Mouse (Mus musculus): ENCODE data around the gene Carmil2.

DNA sequence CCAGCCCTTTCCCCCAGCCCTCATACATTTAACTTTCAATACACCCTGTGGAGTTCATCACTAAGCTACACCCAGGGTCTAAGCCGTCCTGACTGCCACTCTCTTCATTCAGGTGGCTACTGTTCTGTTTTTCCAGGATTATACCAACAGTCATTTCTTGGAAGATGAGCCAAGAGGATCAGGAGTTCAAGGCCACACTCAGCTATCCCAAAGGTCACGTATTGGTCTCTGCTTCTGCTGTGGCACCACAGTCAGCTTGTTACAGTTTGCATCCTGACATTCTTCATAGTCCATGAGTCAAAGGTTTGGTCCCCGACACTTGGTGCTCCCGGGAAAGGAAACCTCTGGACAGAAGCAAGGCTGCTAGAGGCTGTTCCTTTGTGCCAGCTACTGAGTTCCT, 33.6 kb downstream of the Carmil2 start:
- TF ChIP-seq POLR2A (IDR thresholded peaks at IDR 0.05; ENCODE audit: insufficient read depth, low read depth, low read length) (no peak), EP300 (IDR thresholded peaks at IDR 0.05; ENCODE audit: insufficient read depth, low read depth, low read length) (no peak), CTCF (IDR thresholded peaks at IDR 0.05) (no peak)

Measured in heart, adult 2 months (tissue).